Mouse (Mus musculus) testis, adult 2 months (tissue): ENCODE measurements around the gene Espnl.

ENCODE experiments used
- CTCF ChIP-seq: fragments of 200-500 bp; IDR thresholded peaks from 2 replicates; pipeline ENCODE4 v1.5.1; 2012; ENCODE audit warnings: low read depth, mild to moderate bottlenecking, inconsistent platforms, low read length, moderate library complexity; ENCODE audit not compliant: control insufficient read depth, insufficient read depth, insufficient replicate concordance
- POLR2A ChIP-seq: fragments of 200-500 bp; IDR thresholded peaks from 2 replicates; pipeline ENCODE4 v1.6.1; 2012; ENCODE audit warnings: low read depth, mild to moderate bottlenecking, inconsistent platforms, low read length, moderate library complexity; ENCODE audit not compliant: control insufficient read depth

DNA sequence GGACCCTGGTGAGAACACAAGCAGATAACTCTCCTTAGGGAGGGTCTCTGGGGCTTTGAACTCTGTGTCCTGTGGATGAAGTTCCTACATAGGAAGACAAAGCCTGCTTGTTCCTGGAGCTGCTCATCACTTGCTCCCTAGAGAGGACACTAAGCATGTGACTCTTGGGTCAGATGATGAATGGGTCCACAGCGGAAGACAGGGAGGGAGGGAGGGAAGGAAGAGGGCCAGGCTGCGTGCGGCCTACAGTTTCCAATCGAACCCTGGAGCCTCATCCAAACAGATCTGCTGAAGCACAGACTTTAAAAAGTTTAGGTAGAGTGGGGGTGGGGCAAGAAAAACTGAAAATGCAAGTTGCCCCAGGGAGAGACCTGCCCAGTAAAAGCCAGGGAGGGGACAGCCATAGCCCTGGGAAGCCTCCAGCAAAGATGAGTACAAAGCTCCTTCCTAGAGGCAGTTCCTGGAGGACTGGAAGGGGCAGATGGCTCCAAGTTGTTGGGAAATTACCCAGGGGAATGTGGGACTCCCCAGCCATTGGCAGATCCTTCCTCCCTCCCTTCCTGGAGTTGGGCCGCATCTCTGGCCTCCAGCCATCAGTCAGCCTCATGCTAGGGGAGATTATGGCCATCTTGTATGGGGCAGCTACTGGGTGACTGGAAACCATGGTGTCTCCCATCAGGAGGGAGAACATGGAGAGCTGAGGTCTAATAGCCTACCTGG, 22.0 kb upstream of the Espnl start:
- TF ChIP-seq CTCF, result no peak
- TF ChIP-seq POLR2A, result no peak
